Mouse (Mus musculus): ENCODE results near the gene Lhfpl2.

Lhfpl2 gene

DNA sequence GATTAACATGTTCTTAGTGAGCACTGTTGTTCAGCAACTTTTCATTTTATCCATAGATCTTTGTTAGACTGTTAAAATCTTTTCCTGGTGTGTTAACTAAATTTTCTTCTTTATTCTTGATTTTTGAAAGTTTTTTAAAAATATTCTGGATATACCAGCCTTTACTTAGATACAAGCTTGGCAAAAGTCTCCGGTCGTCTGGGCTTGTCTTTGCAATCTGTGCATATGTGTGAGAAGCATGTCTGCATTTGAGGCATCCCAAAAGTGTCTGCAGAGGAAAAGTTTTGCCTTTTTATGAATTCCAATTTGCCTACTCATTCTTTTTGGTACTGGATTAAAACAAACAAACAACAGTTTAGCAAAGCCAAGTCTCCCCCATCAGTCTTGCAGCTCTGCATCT, 154.6 kb downstream of the Lhfpl2 start:
- DNase-seq (ENCODE audit: low read depth, low spot score) = no peak

DNA sequence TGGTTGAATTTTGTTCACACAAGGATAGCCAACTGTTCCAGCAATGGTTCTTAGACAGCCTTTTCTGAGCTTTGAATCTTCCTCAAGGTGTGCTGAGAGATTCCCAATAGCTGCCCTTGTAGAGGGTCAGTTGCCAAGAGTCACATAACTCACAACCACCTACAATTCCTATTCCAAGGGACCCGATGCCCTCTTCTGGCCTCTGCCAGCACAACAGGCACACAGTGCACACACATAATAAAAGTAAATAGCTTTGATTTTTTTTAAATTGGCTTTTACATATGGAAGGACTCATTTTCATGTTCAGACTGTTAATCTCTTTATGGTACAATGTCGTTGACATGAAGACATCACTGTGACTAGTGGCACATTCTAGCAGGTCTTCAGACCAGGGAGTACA, 155.1 kb downstream of the Lhfpl2 start:
- DNase-seq (ENCODE audit: low read depth, low spot score) = no peak

DNA sequence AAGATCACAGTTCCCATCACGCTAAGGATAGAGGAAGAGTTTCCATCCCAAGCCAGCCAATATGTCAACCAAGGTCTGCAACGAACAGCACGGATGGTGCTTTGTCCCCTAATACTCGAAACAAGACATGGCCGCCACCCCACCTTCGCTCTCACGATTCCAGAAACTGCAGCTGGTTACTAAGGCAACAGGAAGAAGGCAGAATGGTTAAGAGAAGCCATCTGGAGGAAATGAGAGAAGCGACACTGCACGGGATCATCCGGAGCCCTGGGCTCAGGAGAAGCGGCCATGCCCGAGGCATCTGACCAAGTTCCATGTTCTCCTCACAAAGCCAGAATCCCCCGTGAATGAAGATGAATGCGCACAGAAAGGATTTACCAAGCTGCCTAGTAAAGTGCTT, 166.0 kb downstream of the Lhfpl2 start:
- no peak for DNase-seq (ENCODE audit: low read depth, low spot score)

DNA sequence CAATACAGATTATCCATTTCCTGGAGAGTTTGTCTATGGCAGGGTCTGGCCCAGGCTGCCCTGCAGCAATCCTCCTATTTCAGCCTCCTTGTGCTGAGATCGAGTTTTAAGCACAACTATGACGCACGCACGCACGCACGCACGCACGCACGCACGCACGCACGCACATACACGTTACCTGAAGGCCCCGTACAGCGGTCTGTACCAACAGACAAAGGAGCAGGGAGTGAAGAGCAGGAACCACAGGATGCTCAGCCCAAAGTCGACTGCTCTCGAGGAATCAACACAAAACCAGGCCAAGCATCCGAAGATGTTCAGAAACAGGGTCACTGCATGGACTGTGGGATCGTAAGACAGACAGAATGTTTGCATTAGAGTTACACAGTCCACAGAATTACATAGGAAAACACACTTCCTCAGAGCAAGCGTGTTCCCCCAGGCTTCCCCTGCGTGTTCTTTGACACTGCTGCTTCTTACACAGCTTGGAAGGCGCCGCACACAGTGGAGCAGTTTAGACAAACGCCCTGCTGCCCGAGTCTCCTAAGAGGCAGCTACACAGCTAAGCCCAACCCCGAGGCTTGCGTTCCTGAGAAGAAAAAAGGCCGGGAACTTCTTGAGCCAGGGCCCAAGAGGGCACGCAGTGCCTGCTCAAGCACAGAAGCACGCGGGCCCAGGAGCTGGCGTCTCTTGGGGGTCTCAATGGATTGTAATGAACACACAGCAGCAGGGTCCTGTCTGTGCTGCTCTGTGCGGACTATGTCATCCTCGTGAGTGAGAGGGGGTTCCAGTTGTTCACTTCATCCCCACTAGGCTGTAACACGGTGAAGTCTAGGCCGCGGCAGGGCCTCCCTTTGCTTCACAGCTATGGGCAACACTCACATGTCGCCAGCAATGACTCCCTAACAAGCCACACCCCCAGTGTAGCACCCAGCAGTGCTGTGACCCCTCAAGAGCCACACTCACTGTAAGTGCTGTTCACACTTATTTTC, 167.4 kb downstream of the Lhfpl2 start:
- no peak for DNase-seq (ENCODE audit: low read depth, low spot score)

DNA sequence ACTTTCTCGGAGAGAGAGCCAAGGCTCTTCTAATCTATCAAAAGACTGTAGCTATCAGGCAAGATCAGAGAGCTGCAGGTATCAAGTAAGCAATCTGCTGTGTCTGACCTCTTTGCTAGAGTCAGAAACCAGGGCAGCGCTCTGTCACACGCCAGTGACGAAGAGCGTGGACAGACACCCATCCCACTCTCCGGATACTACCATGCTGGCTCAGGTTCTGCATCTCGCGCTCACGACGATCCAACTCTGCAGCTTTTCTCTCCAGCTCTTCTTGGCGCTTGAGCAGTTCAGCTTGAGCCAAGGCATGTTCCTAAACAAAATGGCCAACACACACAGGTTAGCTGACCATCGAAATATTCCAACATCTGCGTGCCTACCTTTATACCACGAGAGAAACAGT, 174.3 kb downstream of the Lhfpl2 start:
- DNase-seq (ENCODE audit: low read depth, low spot score) = no peak

DNA sequence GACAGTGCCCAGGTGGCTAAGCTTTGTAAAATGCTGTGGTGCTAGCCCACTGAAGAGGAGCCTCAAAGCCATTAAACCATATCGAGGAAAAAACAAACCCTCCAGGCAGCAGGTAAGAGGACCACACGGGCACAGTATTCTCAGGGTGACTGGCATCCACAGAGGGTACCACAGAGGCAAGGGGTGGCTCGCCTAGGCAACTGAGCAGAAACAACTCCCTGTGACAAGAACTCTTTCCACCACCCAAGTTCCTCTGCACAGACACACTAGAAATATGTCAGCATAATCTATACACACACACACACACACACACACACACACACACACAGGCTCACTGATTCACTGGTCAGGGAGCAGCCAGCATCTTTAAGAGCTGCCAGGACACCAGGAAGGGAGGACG, 181.9 kb downstream of the Lhfpl2 start:
- DNase-seq (ENCODE audit: low read depth, low spot score) = no peak

DNA sequence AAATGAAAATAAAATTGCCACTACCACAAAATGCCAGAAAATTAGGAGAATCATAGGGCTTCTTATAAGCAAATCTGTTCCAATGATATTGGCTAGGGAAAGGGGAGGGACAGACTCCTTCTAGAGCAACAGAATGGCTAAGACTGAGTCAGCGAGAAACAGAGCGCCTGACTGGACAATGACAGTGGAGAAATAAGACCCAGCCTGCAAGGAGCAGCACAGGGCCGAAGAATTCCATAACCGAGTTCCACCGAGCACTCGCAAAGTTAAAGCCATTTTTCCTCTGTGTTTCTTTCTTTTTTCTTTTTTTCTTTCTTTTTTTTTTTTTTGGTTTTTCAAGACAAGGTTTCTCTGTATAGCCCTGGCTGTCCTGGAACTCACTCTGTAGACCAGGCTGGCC, 182.5 kb downstream of the Lhfpl2 start:
- DNase-seq (ENCODE audit: low read depth, low spot score) = no peak

DNA sequence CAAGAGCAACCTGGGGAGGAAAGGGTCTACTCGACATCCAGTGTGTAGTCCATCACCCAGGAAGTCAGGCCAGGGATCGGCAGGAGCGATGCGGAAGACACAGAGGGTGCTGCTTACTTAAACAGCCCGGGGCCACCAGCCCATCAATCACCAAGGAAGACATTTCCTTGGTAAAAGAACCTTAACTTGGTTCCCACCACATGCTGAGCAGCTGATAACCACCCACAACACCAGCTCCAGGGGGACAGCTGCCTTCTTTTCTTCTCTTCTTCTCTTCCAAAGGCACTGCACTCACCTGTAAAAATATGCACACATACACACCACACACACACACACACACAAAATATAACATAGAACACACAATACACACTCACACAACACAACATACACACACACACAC, 183.3 kb downstream of the Lhfpl2 start:
- no peak for DNase-seq (ENCODE audit: low read depth, low spot score)

DNA sequence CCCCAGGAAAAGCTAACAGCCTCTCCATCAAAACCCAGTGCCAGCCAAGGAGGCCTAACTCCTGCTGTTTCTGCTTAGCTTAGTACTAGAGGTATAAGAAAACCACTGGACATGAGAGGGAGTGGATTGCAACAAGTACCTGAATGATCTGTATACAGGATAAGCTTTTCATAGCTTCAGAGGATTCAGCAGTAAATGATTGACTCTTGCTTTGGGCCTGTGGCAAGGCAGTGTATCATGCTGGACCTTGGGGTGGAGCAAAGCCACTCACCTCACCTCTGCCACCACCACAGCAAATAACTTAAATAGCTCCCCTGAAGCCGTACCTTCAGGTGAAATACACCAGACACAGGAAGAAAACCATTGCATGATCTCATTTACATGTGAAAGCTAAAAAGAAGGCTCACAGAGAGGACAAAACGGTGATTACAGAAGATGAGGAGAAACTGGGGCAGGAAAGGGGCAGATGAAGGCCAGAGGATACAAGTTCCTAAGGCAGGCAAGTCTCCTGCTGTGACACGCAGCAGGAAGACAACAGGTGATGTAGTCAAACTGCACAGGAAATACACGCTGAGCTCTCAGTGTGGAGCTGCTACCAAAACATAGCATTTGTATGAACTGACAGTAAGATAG, 184.4 kb downstream of the Lhfpl2 start:
- no peak for DNase-seq (ENCODE audit: low read depth, low spot score)

DNA sequence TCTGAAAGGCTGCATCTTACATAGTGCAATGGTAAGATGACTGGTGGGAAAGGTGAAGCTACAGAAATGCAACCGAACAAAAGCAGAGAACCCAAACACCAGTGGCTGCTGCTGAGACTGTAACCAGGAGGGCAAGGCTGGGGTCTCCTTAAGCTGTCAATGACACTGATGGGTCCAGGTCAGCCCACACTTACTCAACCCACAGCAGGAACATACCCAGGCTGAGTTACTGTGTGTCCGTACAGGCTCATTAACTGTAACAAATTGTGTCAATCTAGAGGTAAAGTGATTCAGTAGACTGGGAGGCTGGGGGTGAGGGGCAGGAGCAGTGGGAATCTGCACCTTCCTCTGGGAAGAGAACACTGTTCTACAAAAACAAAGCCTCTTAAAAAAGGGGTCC, 185.3 kb downstream of the Lhfpl2 start:
- no peak for DNase-seq (ENCODE audit: low read depth, low spot score)

Measured in c-Kit-negative CD71-positive TER-119-positive erythroid progenitor cells, embryonic 14.5 days (primary cell).